Mouse (Mus musculus): ENCODE measurements around the gene Clec12a. TPM values are rescaled to one million over a fixed set of nuclear protein-coding genes. Genes with fewer than 3 reads are reported as not detected.
A peak's percentile ranks its signal among the peaks of the same experiment; 100 is the strongest.

Gene Clec12a
- polyA plus RNA-seq, 1 experiment: 0.67 TPM

DNA sequence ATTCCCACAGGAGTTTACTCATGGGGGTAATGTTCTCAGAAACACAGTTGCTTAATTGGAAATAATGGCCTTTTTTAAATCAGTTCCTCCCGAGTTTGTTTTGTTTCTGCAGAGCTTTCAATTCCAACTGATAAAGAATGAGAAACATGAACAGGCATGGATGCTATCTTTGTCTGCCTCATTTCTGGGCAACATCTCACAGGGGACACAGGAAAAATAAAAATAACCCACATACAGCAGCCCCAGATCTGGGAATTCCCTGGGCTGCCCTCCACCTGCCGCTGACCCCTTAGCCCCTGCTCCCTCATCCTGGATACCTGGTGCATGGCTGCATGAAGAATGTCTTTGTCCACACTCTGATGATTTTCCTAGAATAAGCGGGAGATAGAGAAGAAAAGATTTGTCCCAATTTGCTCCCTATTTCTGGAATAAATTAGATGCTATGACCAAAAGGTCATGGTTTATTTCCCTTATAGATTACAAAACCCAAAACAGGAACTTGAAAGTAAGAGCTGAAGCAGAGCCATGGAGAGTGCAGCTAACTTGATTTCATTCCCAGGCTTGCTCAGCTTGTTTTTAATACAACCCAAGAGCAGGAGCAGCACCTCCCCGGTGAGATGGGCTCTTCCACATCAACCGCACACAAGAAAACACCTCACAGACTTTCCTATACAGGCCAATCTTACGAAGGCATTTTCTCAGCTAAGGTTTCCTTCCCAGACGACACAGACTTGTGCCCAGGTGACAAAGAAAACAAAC lies 27.1 kb downstream of the Clec12a start:
- no peaks in the 10 kb centered on the region for H3K9me3 ChIP-seq
- H3K36me3 ChIP-seq (replicated peaks; ENCODE audit: low read length): no peaks in the 10 kb centered on the region
- H3K27me3 ChIP-seq (replicated peaks): no peaks in the 10 kb centered on the region
- H3K4me3 ChIP-seq (replicated peaks): no peak overlapping the region
- no peak for TF ChIP-seq FLI1 (IDR thresholded peaks at IDR 0.05; ENCODE audit: low read length)
- TF ChIP-seq GATA1 (IDR thresholded peaks at IDR 0.05; ENCODE audit: borderline replicate concordance, low read length): no peak
- H3K4me1 ChIP-seq: peaks cover 32% of the 10 kb centered on the region

DNA sequence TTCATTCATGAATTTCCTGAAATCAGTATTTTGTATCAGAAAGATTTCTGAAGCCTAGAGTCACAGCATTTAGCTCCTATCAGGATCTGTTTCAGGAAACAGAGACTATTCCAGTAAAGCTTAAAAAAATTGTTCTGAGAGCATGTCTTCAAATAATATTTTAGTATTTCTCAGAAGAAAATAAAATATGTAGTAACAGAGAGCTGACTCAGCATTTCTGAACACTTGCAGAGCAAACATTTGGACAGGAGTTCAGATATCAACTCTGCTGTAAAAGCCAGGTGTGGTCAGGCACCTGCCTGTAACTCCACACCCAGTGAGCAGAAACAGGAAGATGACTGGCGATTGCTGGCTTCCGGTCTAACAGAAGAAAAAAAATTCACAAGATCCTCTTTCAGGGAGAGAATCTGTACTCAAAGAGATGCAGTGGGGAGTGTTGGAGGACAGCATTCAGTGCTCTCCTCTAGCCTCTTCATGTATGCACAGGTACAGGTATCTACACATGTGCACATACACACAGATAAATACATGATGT lies 32.5 kb downstream of the Clec12a start:
- H3K9me3 ChIP-seq: no peaks in the 10 kb centered on the region
- peaks cover 19% of the 10 kb centered on the region for H3K4me1 ChIP-seq
- TF ChIP-seq FLI1 (IDR thresholded peaks at IDR 0.05; ENCODE audit: low read length) (no peak), GATA1 (IDR thresholded peaks at IDR 0.05; ENCODE audit: borderline replicate concordance, low read length) (no peak)
- H3K36me3 ChIP-seq (replicated peaks; ENCODE audit: low read length): peaks cover 7% of the 10 kb centered on the region
- no peak overlapping the region for H3K4me3 ChIP-seq (replicated peaks)
- no peaks in the 10 kb centered on the region for H3K27me3 ChIP-seq (replicated peaks)

- no peaks in the 10 kb centered on the region for H3K27me3 ChIP-seq (replicated peaks)
- H3K36me3 ChIP-seq (replicated peaks; ENCODE audit: low read length): peaks cover 7% of the 10 kb centered on the region
- no peak for TF ChIP-seq FLI1 (IDR thresholded peaks at IDR 0.05; ENCODE audit: low read length)
- H3K4me3 ChIP-seq (replicated peaks): no peak overlapping the region
- no peaks in the 10 kb centered on the region for H3K9me3 ChIP-seq
- peaks cover 7% of the 10 kb centered on the region; the same call in 1 of the 2 replicates for H3K4me1 ChIP-seq
Measured at GRCm38 (mm10) chr6:129380454-129380853, 38.0 kb downstream of the Clec12a start.

DNA sequence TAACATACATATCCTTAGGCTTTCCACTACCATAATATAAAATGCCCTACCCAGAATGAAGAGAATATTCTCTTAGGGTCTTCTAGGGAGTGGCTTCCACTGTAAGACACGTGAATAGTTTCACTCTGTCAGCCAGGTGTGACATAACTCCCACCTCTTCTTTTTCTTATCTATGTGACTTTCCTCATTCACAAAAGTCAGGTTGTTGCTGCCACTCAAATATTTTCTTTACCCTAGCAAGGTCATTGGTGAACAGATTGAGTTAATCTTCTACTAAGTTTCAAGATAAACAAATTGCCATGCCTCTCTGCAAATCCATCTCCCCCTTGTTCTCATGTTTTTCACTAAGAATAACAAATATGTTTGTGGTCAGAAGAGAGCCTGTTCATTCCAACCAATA lies 39.2 kb downstream of the Clec12a start:
- no peaks in the 10 kb centered on the region for H3K27me3 ChIP-seq (replicated peaks)
- TF ChIP-seq FLI1 (IDR thresholded peaks at IDR 0.05; ENCODE audit: low read length): no peak
- no peak for TF ChIP-seq GATA1 (IDR thresholded peaks at IDR 0.05; ENCODE audit: borderline replicate concordance, low read length)
- H3K36me3 ChIP-seq (replicated peaks; ENCODE audit: low read length): no peaks in the 10 kb centered on the region
- H3K9me3 ChIP-seq: no peaks in the 10 kb centered on the region
- no peak overlapping the region for H3K4me3 ChIP-seq (replicated peaks)
- peaks cover 8% of the 10 kb centered on the region; the same call in 1 of the 2 replicates for H3K4me1 ChIP-seq

DNA sequence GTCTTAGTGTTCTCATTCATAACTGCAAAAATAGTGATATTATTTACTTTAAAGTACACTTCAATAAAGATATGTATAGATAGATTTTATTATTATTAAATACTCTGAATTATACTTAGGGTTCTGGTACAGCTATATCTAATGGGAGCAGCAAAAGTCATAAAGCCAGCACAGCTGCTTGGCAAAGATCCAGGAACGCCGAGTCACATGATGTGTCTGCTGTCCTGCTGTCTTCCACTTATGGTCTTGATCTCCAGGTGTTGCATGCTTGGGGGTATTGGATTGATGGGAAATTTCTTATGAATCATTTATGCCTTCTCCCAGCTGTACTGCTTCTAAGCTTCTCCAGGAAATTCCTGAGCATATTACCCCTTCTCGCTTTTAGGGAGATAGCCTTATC lies 41.0 kb downstream of the Clec12a start:
- Histone ChIP-seq H3K4me1 (peaks cover 11% of the 10 kb centered on the region; the same call in 1 of the 2 replicates), H3K9me3 (no peaks in the 10 kb centered on the region), H3K27me3 (replicated peaks) (no peaks in the 10 kb centered on the region), H3K4me3 (replicated peaks) (no peak overlapping the region), H3K36me3 (replicated peaks; ENCODE audit: low read length) (no peaks in the 10 kb centered on the region)
- no peak for TF ChIP-seq FLI1 (IDR thresholded peaks at IDR 0.05; ENCODE audit: low read length)
- no peak for TF ChIP-seq GATA1 (IDR thresholded peaks at IDR 0.05; ENCODE audit: borderline replicate concordance, low read length)

GRCm38 (mm10) chr6:129385000-129385399 lies 42.5 kb downstream of the Clec12a start:
- Histone ChIP-seq H3K27me3 (replicated peaks) (no peaks in the 10 kb centered on the region), H3K9me3 (no peaks in the 10 kb centered on the region), H3K4me3 (replicated peaks) (no peak overlapping the region), H3K36me3 (replicated peaks; ENCODE audit: low read length) (no peaks in the 10 kb centered on the region), H3K4me1 (peaks cover 11% of the 10 kb centered on the region; the same call in 1 of the 2 replicates)
- TF ChIP-seq GATA1 (IDR thresholded peaks at IDR 0.05; ENCODE audit: borderline replicate concordance, low read length) (no peak), FLI1 (IDR thresholded peaks at IDR 0.05; ENCODE audit: low read length) (no peak)

GRCm38 (mm10) chr6:129385774-129386173 lies 43.3 kb downstream of the Clec12a start, which contains the start of gene Clec12b:
Clec12b (minus strand) TSS chr6:129385874.
- peaks cover 11% of the 10 kb centered on the region; the same call in 1 of the 2 replicates for H3K4me1 ChIP-seq
- H3K9me3 ChIP-seq: no peaks in the 10 kb centered on the region
- no peaks in the 10 kb centered on the region for H3K36me3 ChIP-seq (replicated peaks; ENCODE audit: low read length)
- no peak within 1 kb of the TSS for H3K4me3 ChIP-seq (replicated peaks)
- H3K27me3 ChIP-seq (replicated peaks): no peaks in the 10 kb centered on the region
- TF ChIP-seq GATA1 (IDR thresholded peaks at IDR 0.05; ENCODE audit: borderline replicate concordance, low read length) (no peak), FLI1 (IDR thresholded peaks at IDR 0.05; ENCODE audit: low read length) (no peak)

DNA sequence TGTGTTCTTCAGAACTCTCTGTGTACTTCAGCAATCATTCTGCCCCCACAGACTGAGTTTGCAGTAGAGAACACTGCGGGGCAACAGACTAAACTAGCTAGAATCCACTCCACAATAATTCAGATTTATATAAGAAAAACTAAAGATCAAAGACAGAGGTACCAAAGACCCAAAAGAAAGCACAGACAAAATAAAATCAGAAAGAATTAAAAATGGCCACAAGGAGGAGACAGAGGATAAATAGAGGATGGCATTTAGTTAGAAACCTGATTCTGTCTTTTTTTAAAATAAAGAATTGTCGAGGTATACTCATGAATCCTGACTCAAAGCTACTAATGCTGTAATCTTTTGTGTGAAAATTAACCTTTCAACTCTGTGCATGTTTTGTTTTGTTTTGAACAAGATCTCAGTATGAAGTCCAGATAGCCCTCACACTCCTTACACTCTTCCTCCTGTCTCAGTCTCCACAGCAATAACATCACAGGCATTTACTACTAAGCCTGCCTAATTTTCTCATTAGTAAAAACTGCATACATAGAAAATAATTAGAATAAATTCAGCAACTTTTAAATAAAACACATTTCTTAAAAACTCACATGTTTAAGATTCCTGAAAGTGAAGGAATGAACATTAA lies 50.7 kb downstream of the Clec12a start:
- Histone ChIP-seq H3K9me3 (no peaks in the 10 kb centered on the region), H3K4me1 (peaks cover 38% of the 10 kb centered on the region), H3K27me3 (replicated peaks) (no peaks in the 10 kb centered on the region), H3K36me3 (replicated peaks; ENCODE audit: low read length) (no peaks in the 10 kb centered on the region), H3K4me3 (replicated peaks) (no peak overlapping the region)
- TF ChIP-seq FLI1 (IDR thresholded peaks at IDR 0.05; ENCODE audit: low read length) (no peak), GATA1 (IDR thresholded peaks at IDR 0.05; ENCODE audit: borderline replicate concordance, low read length) (no peak)

DNA sequence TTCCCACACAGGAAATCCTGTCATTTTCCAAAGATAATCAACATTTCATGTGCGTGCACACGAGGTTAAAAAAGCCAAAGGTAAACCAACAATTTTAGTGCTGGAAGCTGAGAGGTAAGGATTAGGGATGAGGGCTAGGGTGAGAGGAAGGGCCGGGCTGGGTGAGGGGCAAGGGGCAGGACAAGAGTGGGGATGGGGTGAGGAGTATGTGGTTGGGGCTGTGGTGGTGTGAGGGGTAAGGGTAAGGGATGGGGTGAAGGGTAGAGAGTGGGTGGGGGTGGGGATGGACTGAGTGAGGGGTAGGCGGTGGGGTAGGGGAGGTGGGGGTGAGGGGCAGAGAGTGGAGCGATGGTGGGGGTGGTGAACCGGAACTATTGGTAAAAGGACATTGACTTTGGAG lies 51.2 kb downstream of the Clec12a start:
- Histone ChIP-seq H3K4me1 (peaks cover 38% of the 10 kb centered on the region), H3K4me3 (replicated peaks) (no peak overlapping the region), H3K9me3 (no peaks in the 10 kb centered on the region), H3K36me3 (replicated peaks; ENCODE audit: low read length) (no peaks in the 10 kb centered on the region), H3K27me3 (replicated peaks) (no peaks in the 10 kb centered on the region)
- TF ChIP-seq FLI1 (IDR thresholded peaks at IDR 0.05; ENCODE audit: low read length) (no peak), GATA1 (IDR thresholded peaks at IDR 0.05; ENCODE audit: borderline replicate concordance, low read length) (no peak)

DNA sequence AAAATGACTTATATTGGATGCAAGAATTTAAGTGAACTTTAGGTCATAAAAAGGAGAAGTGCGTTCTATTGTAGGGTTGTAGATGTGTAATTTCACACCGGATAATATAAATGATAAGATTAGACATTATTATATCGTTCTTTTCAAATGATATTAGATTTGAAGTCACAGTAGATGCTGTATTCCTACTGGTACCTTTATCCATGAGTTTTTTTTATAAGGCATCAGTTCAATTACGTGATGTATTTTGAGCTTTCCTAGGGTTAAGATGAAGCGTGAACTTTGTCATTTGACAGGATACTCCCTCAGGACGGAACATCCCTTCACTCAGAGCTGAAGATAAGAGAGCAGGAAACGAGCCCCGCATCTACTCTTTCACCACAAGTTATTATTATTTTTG lies 54.5 kb downstream of the Clec12a start, which contains the start of gene Clec1b:
Clec1b (plus strand) TSS at position 301 of the 400 bp plus-strand sequence.
- no peaks in the 10 kb centered on the region for H3K27me3 ChIP-seq (replicated peaks)
- no peaks in the 10 kb centered on the region for H3K9me3 ChIP-seq
- TF ChIP-seq FLI1 (IDR thresholded peaks at IDR 0.05; ENCODE audit: low read length): no peak
- TF ChIP-seq GATA1 (IDR thresholded peaks at IDR 0.05; ENCODE audit: borderline replicate concordance, low read length): no peak

More for the DNA sequence above, 54.5 kb downstream of the Clec12a start, which contains the start of gene Clec1b:
- H3K4me1 ChIP-seq: peaks cover 58% of the 10 kb centered on the region
- peaks cover 28% of the 10 kb centered on the region for H3K36me3 ChIP-seq (replicated peaks; ENCODE audit: low read length)
- peak within 1 kb of the TSS; percentile 90 for H3K4me3 ChIP-seq (replicated peaks)
